Mouse (Mus musculus) R1 (cell line): ENCODE measurements at regions not wholly inside any gene's neighbourhood (a gene's known extent, or its start where the extent isn't known, plus 50 kb on each side); places are given as distances from the start of the nearest gene placed in this dataset.

Source experiments
- DNase-seq: peaks from one replicate; pipeline ENCODE4 v3.0.0-alpha.2; 2018; ENCODE audit warnings: low read depth, low spot score

DNA sequence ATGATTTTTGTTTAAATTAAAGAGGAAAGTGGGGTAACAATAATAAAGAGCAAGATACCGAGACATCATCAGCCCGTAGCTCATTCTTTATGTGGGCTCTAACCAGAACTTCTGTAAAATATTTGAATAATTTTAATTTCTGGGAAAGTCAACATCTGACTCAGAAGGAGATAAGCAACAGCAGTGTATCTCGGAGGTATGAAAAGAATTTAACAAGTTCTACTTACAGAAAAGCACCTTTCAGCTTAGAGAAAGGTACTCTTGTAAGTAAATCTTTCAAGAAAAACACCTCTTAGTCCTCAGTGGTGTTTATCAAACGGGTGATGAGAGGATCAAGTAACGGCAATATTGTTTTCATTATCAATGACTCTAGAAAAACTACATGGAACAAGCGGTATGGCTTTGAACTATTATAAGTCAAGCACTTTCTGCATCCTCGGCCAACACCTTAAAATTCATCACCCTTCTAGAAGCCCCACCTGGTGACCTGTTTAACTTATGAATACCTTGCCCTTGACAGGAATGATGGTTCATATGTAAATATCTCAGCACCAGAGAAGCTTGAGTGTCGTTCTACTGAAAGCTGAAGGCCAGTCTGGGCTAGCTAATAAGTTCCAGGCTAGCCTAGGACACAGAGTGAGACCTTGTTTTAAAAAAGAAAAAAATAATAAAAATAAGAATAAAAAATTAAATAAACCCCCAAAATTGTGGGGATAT lies 57.7 kb upstream of the Slc39a8 start:
- peak; percentile 70 for DNase-seq

DNA sequence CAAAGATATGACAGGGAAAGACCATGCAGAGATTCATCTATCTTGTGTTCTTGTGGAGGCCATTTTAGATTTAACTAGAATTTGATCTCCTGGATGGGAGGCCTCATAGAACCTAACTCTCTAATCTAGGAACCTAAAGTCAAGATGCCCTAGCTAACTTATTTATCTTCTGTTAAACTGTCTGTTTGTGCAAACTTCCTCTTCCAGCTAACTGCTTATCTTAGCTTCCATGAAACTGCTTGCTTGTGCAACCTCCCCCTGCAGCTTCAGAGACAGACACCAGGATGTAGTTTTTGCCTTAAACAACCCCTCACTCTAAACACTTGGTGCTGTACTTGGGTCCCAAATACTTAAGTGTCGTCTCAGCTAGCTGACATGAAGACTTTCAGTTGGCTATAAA lies 66.5 kb upstream of the Nfkb1 start:
- no peak for DNase-seq

DNA sequence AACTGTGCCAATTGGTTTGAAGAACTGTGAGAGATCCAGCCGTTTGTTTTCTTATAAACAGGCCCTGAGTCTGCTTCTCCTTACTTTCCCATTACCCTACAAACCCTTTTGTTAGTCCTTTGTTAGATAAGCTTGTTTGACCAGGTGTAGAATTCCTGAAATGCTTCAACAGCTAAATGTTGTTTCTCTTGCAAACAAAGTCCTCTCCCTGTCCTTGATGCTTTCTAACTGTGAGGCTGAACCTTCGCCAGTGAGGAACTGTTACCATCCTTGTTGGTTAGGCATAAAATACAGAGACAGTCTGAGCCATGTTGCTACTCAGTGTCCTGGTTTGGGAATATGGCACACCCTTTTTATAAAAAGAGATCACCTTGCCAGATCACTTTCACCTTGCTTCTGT lies 65.5 kb upstream of the Nfkb1 start:
- DNase-seq, result peak; percentile 83

DNA sequence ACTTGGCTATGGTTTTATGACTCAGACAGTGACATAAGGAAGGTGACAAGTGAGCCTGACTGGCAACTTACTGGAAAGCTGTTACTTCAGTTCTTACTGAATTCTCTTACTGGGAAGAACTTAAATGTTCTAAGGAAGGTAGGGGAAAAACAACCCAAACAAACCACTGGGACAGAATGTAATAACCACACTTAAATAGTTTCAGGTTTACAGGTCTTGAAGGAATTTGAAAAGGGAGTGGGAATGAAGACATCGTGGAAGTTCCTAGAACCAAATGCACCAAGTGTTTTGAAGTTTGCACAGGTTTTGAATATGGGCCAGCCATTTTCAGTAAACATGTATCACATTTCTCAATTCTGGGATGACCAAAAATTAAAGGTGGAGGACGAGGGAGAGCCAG lies 59.4 kb upstream of the Nfkb1 start:
- no peak for DNase-seq

DNA sequence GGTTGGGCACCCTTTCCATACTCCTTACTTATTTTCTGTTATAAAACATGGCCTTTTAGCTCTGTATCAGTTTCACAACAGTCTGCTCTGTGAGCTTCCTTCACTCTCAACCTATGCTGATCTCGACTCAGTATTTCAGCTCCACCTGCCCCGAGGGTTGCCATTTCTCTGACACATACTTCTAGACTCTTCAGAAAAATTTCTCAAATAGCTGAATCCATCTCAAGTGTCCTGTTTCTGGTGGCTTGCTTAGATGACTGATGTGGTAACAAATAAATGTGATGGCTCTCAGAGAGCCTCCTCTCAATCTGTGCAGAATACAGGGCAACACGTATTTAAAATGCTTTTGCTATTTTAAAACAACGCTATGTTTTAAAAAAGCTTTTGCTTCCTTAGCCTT lies 54.1 kb upstream of the Nfkb1 start:
- DNase-seq, result no peak
